Mouse (Mus musculus) testis, postnatal 14 days (tissue): Measurements from ENCODE around the gene Hmg20a.
"Not testable (repeated sequence)": the region's sequence is repeated elsewhere in the genome, so short reads cannot be mapped to it uniquely, and the experiment has no call there.

Experiments
- DNase-seq: peaks from one replicate; pipeline ENCODE4 v3.0.0; 2021; ENCODE audit warnings: low spot score

Gene Hmg20a

GRCm38 (mm10) chr9:56417948-56418737 lies at the start of gene Hmg20a, which contains the start of gene Peak1:
Hmg20a (plus strand) TSS chr9:56418609.
Peak1 (minus strand) TSS chr9:56418067.
- peak; percentile 100 for DNase-seq

GRCm38 (mm10) chr9:56368814-56369213 lies 49.6 kb upstream of the Hmg20a start:
- DNase-seq: no peak

- no peak for DNase-seq
Observed at GRCm38 (mm10) chr9:56370710-56371109, 47.7 kb upstream of the Hmg20a start.

GRCm38 (mm10) chr9:56374401-56374800 lies 44.0 kb upstream of the Hmg20a start:
- DNase-seq: peak; percentile 14

GRCm38 (mm10) chr9:56382786-56383185 lies 35.6 kb upstream of the Hmg20a start:
- DNase-seq: no peak

GRCm38 (mm10) chr9:56392857-56393256 lies 25.6 kb upstream of the Hmg20a start:
- DNase-seq: no peak

- DNase-seq: no peak
Observed at GRCm38 (mm10) chr9:56396306-56396705, 22.1 kb upstream of the Hmg20a start.

- no peak for DNase-seq
Observed at GRCm38 (mm10) chr9:56404619-56405018, 13.8 kb upstream of the Hmg20a start.

- no peak for DNase-seq
Observed at GRCm38 (mm10) chr9:56409928-56410327, 8.5 kb upstream of the Hmg20a start.

GRCm38 (mm10) chr9:56412716-56413115 lies 5.7 kb upstream of the Hmg20a start:
- DNase-seq: no peak

GRCm38 (mm10) chr9:56414322-56414721 lies 4.1 kb upstream of the Hmg20a start:
- DNase-seq: no peak

- no peak for DNase-seq
Observed at GRCm38 (mm10) chr9:56415393-56415792, 3.0 kb upstream of the Hmg20a start.

- DNase-seq: no peak
Observed at GRCm38 (mm10) chr9:56415935-56416607, 2.3 kb upstream of the Hmg20a start.

GRCm38 (mm10) chr9:56417415-56417947 lies 928 bp upstream of the Hmg20a start:
- DNase-seq: peak; percentile 83

GRCm38 (mm10) chr9:56418738-56419239 lies 380 bp downstream of the Hmg20a start:
- peak; percentile 80 for DNase-seq

- DNase-seq: no peak
Observed at GRCm38 (mm10) chr9:56420236-56420635, 1.8 kb downstream of the Hmg20a start.

- DNase-seq: no peak
Observed at GRCm38 (mm10) chr9:56420892-56421601, 2.6 kb downstream of the Hmg20a start.

- no peak for DNase-seq
Observed at GRCm38 (mm10) chr9:56421991-56422390, 3.6 kb downstream of the Hmg20a start.

- no peak for DNase-seq
Observed at GRCm38 (mm10) chr9:56424861-56425260, 6.5 kb downstream of the Hmg20a start.

- DNase-seq: no peak
Observed at GRCm38 (mm10) chr9:56435821-56436526, 17.6 kb downstream of the Hmg20a start.

- DNase-seq: not testable (repeated sequence)
Observed at GRCm38 (mm10) chr9:56437300-56437892, 19.0 kb downstream of the Hmg20a start.
